In the genomic region with DNA sequence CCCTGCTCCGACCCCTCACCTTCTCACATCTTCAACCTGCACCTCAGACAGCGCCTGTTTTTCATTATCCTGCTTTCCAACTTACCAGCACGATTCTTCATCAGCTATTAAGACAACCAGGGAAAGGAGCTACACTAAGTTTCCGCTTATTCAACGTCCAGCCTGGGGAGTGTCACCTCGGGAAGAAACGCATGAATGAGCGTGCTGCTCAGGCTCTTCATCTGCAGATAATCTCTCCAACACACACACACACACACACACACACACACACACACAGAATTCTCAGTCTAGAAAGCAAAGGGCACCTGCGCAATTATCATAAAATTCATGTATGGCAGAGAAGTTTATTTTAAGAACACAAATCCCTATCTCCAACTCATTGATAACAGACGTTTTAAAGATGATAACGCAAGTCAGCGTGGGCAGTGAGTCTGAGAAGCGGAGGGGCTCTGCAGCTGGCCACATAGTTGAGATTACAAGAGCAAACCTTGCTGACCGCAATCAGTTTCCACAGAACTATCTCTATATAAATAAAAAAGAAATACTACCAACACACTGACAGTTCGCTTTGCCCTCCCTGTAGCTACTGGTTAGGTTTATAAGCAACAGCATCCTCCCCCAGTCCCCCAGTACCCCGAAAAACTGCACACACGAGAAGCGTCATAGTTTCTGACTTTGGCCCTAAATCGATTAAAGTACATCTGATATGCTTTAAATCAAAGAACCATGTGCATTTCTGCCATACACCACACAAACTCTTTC, we compare ENCODE assay signal across 8 mouse cellular contexts. TPM values are rescaled to one million over a fixed set of nuclear protein-coding genes. Genes with fewer than 3 reads are reported as not detected.
DNase-seq lines count a peak whose midpoint lies in the region; ATAC-seq and TF ChIP-seq lines count a peak whose summit lies in the region.

No protein-coding gene starts in this region.

- ATAC-seq in heart, postnatal 0 days (ENCODE audit: insufficient read depth, low read depth) = no peak
- no peak for ATAC-seq in hindbrain, embryonic 12.5 days (ENCODE audit: low FRiP score)
- no peak for ATAC-seq in midbrain, embryonic 12.5 days (ENCODE audit: low FRiP score, low read depth)
- ATAC-seq in frontal cortex, adult (ENCODE audit: low TSS enrichment) = no peak

- peak overlapping the region; percentile 95 for H3K4me2 ChIP-seq in heart, postnatal 0 days (ENCODE audit: low read depth, low read length)
- H3K4me2 ChIP-seq in hindbrain, embryonic 12.5 days (replicated peaks) = peak overlapping the region; percentile 87
- H3K4me2 ChIP-seq in midbrain, embryonic 12.5 days (replicated peaks) = peak overlapping the region; percentile 86

- no peak for TF ChIP-seq CTCF in heart, postnatal 0 days (IDR thresholded peaks at IDR 0.05; ENCODE audit: low read depth)

- no peaks in the 10 kb centered on the region for H3K27me3 ChIP-seq in heart, postnatal 0 days (ENCODE audit: control insufficient read depth, insufficient read depth, low read length)
- no peaks in the 10 kb centered on the region for H3K27me3 ChIP-seq in hindbrain, embryonic 12.5 days
- no peaks in the 10 kb centered on the region for H3K27me3 ChIP-seq in midbrain, embryonic 12.5 days

- peak overlapping the region; percentile 99 for H3K9ac ChIP-seq in heart, postnatal 0 days (replicated peaks; ENCODE audit: low read depth, low read length)
- H3K9ac ChIP-seq in hindbrain, embryonic 12.5 days = peak overlapping the region; percentile 99
- H3K9ac ChIP-seq in midbrain, embryonic 12.5 days (replicated peaks) = peak overlapping the region; percentile 98

- no peaks in the 10 kb centered on the region for H3K9me3 ChIP-seq in heart, postnatal 0 days (replicated peaks; ENCODE audit: control insufficient read depth, low read length)
- H3K9me3 ChIP-seq in hindbrain, embryonic 12.5 days (replicated peaks) = no peaks in the 10 kb centered on the region
- no peaks in the 10 kb centered on the region for H3K9me3 ChIP-seq in midbrain, embryonic 12.5 days

- TF ChIP-seq EP300 in heart, postnatal 0 days (IDR thresholded peaks at IDR 0.05; ENCODE audit: low read depth) = no peak

- no peaks in the 10 kb centered on the region for H3K36me3 ChIP-seq in heart, postnatal 0 days (replicated peaks; ENCODE audit: control insufficient read depth, insufficient read depth, low read length)
- H3K36me3 ChIP-seq in hindbrain, embryonic 12.5 days = peaks cover 1% of the 10 kb centered on the region; the same call in 1 of the 2 replicates
- no peaks in the 10 kb centered on the region; the same call in 1 of the 2 replicates for H3K36me3 ChIP-seq in midbrain, embryonic 12.5 days

- no peak for DNase-seq in heart, postnatal 0 days (ENCODE audit: low spot score)
- DNase-seq in heart, adult 11 months = no peak
- DNase-seq in right cerebral cortex, postnatal 36 days (ENCODE audit: low spot score in 2 of 2) = no peak
- DNase-seq in spleen, adult 12 weeks (ENCODE audit: low spot score) = no peak

- H3K4me3 ChIP-seq in heart, postnatal 0 days (ENCODE audit: low read depth, low read length) = peak overlapping the region; percentile 95
- H3K4me3 ChIP-seq in brown adipose tissue, adult 24 weeks (ENCODE audit: insufficient read depth, low read depth, low read length) = peak overlapping the region; percentile 87
- H3K4me3 ChIP-seq in hindbrain, embryonic 12.5 days = peak overlapping the region; percentile 87
- peak overlapping the region; percentile 82 for H3K4me3 ChIP-seq in midbrain, embryonic 12.5 days

- peak overlapping the region; percentile 99 for H3K27ac ChIP-seq in heart, postnatal 0 days (ENCODE audit: low read depth)
- no peak overlapping the region for H3K27ac ChIP-seq in brown adipose tissue, adult 24 weeks (replicated peaks; ENCODE audit: low read depth, low read length)
- H3K27ac ChIP-seq in hindbrain, embryonic 12.5 days = peak overlapping the region; percentile 79
- H3K27ac ChIP-seq in midbrain, embryonic 12.5 days (replicated peaks) = peak overlapping the region; percentile 80

- peaks cover 33% of the 10 kb centered on the region for H3K4me1 ChIP-seq in heart, postnatal 0 days (ENCODE audit: control insufficient read depth, insufficient read depth)
- peaks cover 3% of the 10 kb centered on the region for H3K4me1 ChIP-seq in brown adipose tissue, adult 24 weeks (ENCODE audit: control insufficient read depth, insufficient read depth, insufficient read length, low read length)
- peaks cover 62% of the 10 kb centered on the region for H3K4me1 ChIP-seq in hindbrain, embryonic 12.5 days
- H3K4me1 ChIP-seq in midbrain, embryonic 12.5 days = peaks cover 58% of the 10 kb centered on the region

- 12% methylated on average over 19 of the region's 19 CpGs for WGBS in heart, postnatal 0 days
- 34% methylated on average over 19 of the region's 19 CpGs for WGBS in hindbrain, embryonic 12.5 days
- 27% methylated on average over 19 of the region's 19 CpGs for WGBS in midbrain, embryonic 12.5 days

RNA-seq across cellular contexts. Expression of a gene that starts 1.8 kb away (rescaled TPM):
- total RNA-seq in heart, postnatal 0 days (2014; rRNA removed; ENCODE audit: low replicate concordance) = 33.6 and 36.8 TPM in 2 replicates
- polyA plus RNA-seq in heart, postnatal 0 days (2015; fragmentation: Nextera tagmentation; extraction: Ambion mirVana) = 1.4 and 1.7 TPM in 2 replicates
- 2.7 and 4.0 TPM in 2 replicates for polyA plus RNA-seq in brown adipose tissue, adult 24 weeks (2012; ENCODE audit: insufficient read depth, insufficient read length, missing spikeins)
- 4.6 and 4.9 TPM in 2 replicates for polyA plus RNA-seq in hindbrain, embryonic 12.5 days (2016; fragmentation: Nextera tagmentation; extraction: Ambion mirVana)
- polyA plus RNA-seq in midbrain, embryonic 12.5 days (2016; fragmentation: Nextera tagmentation; extraction: Ambion mirVana) = 3.7 and 4.5 TPM in 2 replicates
